Mouse (Mus musculus): ENCODE results near the gene Baiap2. TPM values are rescaled to one million over a fixed set of nuclear protein-coding genes. Genes with fewer than 3 reads are reported as not detected.

Baiap2 gene
- total and polyA plus RNA-seq, 3 experiments: 5.8 to 10.9 (median 10.3) TPM

DNA sequence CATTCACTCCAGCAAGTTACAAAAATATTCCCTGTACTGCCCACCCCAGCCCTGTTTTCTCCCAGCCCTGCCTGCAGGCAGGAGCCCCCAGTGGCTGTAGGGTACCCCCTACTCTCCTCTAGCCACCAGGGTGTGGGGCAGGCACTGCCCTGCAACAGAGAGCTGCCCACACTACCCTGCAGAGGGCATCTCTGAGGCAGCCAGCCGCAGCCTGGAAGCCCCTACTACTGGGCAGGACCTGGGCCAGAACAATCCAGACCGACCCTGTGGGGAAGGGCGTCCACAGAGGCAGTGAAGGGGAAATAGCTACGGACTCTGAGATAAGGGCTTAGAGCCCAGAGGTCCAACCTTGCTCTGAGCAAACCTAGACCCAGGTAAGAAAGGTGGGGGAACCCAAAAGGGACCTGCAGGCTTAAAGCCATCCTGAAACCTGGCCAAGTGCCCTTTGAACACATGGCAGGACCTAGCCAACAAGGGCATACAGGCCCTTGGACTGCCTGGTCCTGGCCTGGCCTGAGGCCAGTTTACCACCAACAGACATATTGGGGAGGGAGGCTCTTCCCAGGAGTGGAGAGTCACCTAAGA is 65.0 kb downstream of the Baiap2 start:
- TF ChIP-seq CTCF (IDR thresholded peaks at IDR 0.05) (no peak), POLR2A (IDR thresholded peaks at IDR 0.05; ENCODE audit: insufficient read depth, low read depth, low read length) (no peak), EP300 (IDR thresholded peaks at IDR 0.05; ENCODE audit: insufficient read depth, low read depth, low read length) (no peak)
- WGBS: 38% methylated on average over 4 of the region's 4 CpGs
- intact Hi-C loops (cut with DNase I): no loop called here
- H3K4me1 ChIP-seq (ENCODE audit: control insufficient read depth, insufficient read depth, low read length): no peaks in the 10 kb centered on the region
- H3K9ac ChIP-seq (ENCODE audit: low read depth, low read length): no peak overlapping the region
- H3K79me2 ChIP-seq (replicated peaks; ENCODE audit: control insufficient read depth, insufficient read depth, low read length): no peaks in the 10 kb centered on the region
- no peaks in the 10 kb centered on the region for H3K36me3 ChIP-seq (ENCODE audit: control insufficient read depth, insufficient read depth, low read length)
- H3K27ac ChIP-seq: no peak overlapping the region
- DNase-seq: no peak
- no peak overlapping the region for H3K4me3 ChIP-seq
- no peaks in the 10 kb centered on the region for H3K27me3 ChIP-seq (ENCODE audit: control insufficient read depth, insufficient read depth, low read length)

DNA sequence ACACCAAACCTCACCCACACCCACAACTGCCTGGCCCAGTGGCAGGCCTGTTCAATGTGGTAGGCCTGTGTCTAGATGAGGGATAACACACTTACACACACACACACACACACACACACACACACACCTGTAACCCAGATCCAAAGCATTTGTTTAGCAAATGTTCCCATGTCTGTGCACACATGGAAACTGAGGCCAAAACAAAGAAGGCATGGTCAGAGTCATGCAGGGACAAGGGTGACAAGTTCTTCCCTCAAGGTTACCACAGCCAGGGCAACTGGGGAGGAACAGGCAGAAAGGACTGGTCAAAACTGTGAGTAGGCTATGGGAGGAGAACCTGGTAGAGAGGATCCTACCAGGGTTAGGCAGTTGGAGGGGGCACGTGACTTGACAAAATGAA is 65.9 kb downstream of the Baiap2 start:
- WGBS: 89% methylated on average over 1 of the region's 1 CpGs
- Histone ChIP-seq H3K27ac (no peak overlapping the region), H3K9ac (ENCODE audit: low read depth, low read length) (no peak overlapping the region), H3K4me3 (no peak overlapping the region), H3K4me1 (ENCODE audit: control insufficient read depth, insufficient read depth, low read length) (peaks cover 1% of the 10 kb centered on the region), H3K27me3 (ENCODE audit: control insufficient read depth, insufficient read depth, low read length) (no peaks in the 10 kb centered on the region), H3K36me3 (ENCODE audit: control insufficient read depth, insufficient read depth, low read length) (no peaks in the 10 kb centered on the region), H3K79me2 (replicated peaks; ENCODE audit: control insufficient read depth, insufficient read depth, low read length) (no peaks in the 10 kb centered on the region)
- intact Hi-C loops (cut with DNase I): no loop called here
- TF ChIP-seq EP300 (IDR thresholded peaks at IDR 0.05; ENCODE audit: insufficient read depth, low read depth, low read length) (no peak), CTCF (IDR thresholded peaks at IDR 0.05) (no peak), POLR2A (IDR thresholded peaks at IDR 0.05; ENCODE audit: insufficient read depth, low read depth, low read length) (no peak)
- no peak for DNase-seq

DNA sequence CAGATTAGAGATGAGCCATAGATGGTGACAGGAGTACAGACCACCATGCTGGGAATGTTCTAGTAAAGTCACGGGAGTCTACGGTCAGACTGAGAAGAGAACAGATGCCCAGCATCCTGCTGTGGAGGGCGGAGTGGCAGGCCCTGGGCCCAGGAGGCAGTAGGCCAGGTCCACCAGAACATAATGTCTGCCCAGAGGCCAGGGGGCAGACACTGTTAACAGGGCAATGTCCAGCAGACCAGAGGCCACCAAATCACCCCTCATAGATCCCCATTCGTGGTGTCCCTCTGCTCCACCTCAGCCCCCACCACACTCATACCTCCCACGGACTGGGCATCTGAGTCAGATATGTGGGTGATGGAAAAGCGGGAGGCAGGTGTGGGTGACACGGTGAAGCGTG is 66.4 kb downstream of the Baiap2 start:
- Histone ChIP-seq H3K4me1 (ENCODE audit: control insufficient read depth, insufficient read depth, low read length) (peaks cover 3% of the 10 kb centered on the region), H3K27ac (no peak overlapping the region), H3K27me3 (ENCODE audit: control insufficient read depth, insufficient read depth, low read length) (no peaks in the 10 kb centered on the region), H3K9ac (ENCODE audit: low read depth, low read length) (no peak overlapping the region), H3K79me2 (replicated peaks; ENCODE audit: control insufficient read depth, insufficient read depth, low read length) (no peaks in the 10 kb centered on the region), H3K4me3 (no peak overlapping the region), H3K36me3 (ENCODE audit: control insufficient read depth, insufficient read depth, low read length) (no peaks in the 10 kb centered on the region)
- no peak for DNase-seq
- intact Hi-C loops (cut with DNase I): no loop called here
- 82% methylated on average over 8 of the region's 8 CpGs for WGBS
- TF ChIP-seq CTCF (IDR thresholded peaks at IDR 0.05): no peak
- no peak for TF ChIP-seq POLR2A (IDR thresholded peaks at IDR 0.05; ENCODE audit: insufficient read depth, low read depth, low read length)
- no peak for TF ChIP-seq EP300 (IDR thresholded peaks at IDR 0.05; ENCODE audit: insufficient read depth, low read depth, low read length)

DNA sequence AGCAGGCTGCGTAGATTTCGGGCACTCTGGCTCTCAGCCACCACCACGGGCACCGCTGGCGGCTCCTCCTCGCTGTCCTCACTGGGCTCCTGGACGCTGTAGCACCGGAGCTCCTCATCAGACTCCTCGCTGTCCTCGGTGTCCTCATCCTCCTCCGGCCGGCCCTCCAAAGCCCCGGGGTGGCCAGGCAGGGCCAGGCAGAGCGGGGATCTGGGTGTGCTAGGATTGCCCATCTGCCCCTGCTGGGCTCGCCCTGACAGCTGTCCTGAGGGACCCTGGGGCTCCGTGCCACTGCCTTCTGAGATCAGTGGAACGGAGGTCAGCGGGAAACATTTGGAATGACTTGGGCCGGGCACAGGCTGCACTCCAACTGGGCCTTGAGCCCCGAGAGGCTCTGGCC is 67.4 kb downstream of the Baiap2 start:
- H3K9ac ChIP-seq (ENCODE audit: low read depth, low read length): no peak overlapping the region
- no peaks in the 10 kb centered on the region for H3K36me3 ChIP-seq (ENCODE audit: control insufficient read depth, insufficient read depth, low read length)
- no peak overlapping the region for H3K4me3 ChIP-seq
- H3K79me2 ChIP-seq (replicated peaks; ENCODE audit: control insufficient read depth, insufficient read depth, low read length): no peaks in the 10 kb centered on the region
- no peaks in the 10 kb centered on the region for H3K27me3 ChIP-seq (ENCODE audit: control insufficient read depth, insufficient read depth, low read length)
- H3K27ac ChIP-seq: no peak overlapping the region
- peaks cover 3% of the 10 kb centered on the region for H3K4me1 ChIP-seq (ENCODE audit: control insufficient read depth, insufficient read depth, low read length)
- no peak for DNase-seq
- WGBS: 75% methylated on average over 20 of the region's 20 CpGs
- intact Hi-C loops (cut with DNase I): no loop called here
- TF ChIP-seq CTCF (IDR thresholded peaks at IDR 0.05): no peak
- TF ChIP-seq EP300 (IDR thresholded peaks at IDR 0.05; ENCODE audit: insufficient read depth, low read depth, low read length): no peak
- TF ChIP-seq POLR2A (IDR thresholded peaks at IDR 0.05; ENCODE audit: insufficient read depth, low read depth, low read length): no peak

DNA sequence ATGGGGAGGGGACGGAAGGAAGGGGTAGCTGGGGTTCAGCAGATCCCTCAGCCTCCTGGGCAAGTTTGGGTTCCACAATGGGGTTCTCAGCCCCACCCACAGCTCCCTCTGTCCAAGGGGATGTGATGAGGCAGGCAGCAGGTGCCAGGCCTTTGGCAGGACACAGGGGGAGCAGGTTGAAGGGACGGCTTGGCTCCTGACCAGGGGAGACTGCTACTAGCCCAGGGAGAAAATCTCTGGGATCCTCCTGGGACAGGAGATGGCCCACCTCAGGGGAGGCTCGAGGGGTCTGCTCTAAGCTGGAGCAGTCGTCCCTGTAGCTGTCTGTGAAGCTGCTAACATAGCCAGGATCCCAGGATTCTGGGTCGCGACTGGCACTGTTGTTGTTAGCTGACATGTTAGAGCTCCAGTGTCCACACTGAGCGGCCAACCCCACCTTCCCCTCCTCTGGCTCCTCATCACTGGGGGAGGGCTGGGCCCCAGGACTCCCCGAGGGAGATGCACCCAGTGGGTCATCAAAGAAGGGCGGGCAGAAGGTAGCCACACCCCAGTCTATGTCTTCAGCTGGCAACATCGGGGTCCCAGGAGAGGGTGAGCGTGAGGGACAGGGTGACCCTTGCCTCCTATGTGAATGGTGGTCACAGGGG is 68.7 kb downstream of the Baiap2 start:
- TF ChIP-seq POLR2A (IDR thresholded peaks at IDR 0.05; ENCODE audit: insufficient read depth, low read depth, low read length): no peak
- no peak for TF ChIP-seq CTCF (IDR thresholded peaks at IDR 0.05)
- TF ChIP-seq EP300 (IDR thresholded peaks at IDR 0.05; ENCODE audit: insufficient read depth, low read depth, low read length): no peak
- H3K36me3 ChIP-seq (ENCODE audit: control insufficient read depth, insufficient read depth, low read length): no peaks in the 10 kb centered on the region
- no peak overlapping the region for H3K9ac ChIP-seq (ENCODE audit: low read depth, low read length)
- no peaks in the 10 kb centered on the region for H3K27me3 ChIP-seq (ENCODE audit: control insufficient read depth, insufficient read depth, low read length)
- WGBS: 74% methylated on average over 11 of the region's 11 CpGs
- no peak overlapping the region for H3K27ac ChIP-seq
- H3K79me2 ChIP-seq (replicated peaks; ENCODE audit: control insufficient read depth, insufficient read depth, low read length): no peaks in the 10 kb centered on the region
- peaks cover 3% of the 10 kb centered on the region for H3K4me1 ChIP-seq (ENCODE audit: control insufficient read depth, insufficient read depth, low read length)
- DNase-seq: no peak
- intact Hi-C loops (cut with DNase I): no loop called here
- no peak overlapping the region for H3K4me3 ChIP-seq

DNA sequence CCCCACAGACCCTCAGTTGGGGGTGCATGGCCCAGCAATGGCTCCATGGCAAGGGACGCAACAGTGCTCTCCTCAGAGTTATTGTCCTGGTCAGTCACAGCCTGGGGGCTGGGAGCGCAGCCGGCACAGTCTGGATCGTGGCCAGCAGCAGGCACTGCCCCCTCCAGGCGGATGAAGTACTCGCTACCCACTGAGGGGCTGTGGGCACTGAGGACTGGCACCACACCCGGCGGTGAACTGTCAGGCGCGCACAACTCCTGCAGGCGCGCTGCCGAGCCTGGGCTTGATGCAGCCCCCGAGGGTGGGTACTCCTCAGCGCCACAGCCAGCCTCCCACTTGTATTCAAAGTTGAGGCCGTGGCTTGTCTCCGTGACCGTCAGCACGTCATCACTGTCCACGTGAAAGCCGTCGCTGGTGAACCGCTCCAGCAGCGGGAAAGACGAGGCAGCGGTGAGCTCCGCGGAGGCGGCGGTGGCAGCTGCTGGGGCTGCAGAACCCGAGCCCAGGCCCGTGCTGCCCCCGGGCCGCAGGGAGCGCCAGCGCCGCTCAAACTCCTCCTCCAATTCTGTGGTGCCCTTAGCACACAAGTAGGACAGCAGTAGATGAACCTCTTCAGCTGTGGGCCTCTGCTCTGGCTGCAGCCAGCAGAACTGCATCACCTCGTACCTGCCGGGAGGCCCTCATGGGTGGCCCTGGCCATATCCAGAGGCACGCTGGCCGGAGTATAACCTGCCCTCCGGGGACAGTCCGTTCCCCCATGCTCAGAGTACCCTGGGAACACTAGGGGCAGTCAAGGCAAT is 69.4 kb downstream of the Baiap2 start:
- H3K9ac ChIP-seq (ENCODE audit: low read depth, low read length): no peak overlapping the region
- peaks cover 3% of the 10 kb centered on the region for H3K4me1 ChIP-seq (ENCODE audit: control insufficient read depth, insufficient read depth, low read length)
- H3K27me3 ChIP-seq (ENCODE audit: control insufficient read depth, insufficient read depth, low read length): no peaks in the 10 kb centered on the region
- no peak for TF ChIP-seq POLR2A (IDR thresholded peaks at IDR 0.05; ENCODE audit: insufficient read depth, low read depth, low read length)
- TF ChIP-seq CTCF (IDR thresholded peaks at IDR 0.05): peak; percentile 12; the same call in 1 of the 2 replicates
- H3K36me3 ChIP-seq (ENCODE audit: control insufficient read depth, insufficient read depth, low read length): no peaks in the 10 kb centered on the region
- H3K27ac ChIP-seq: no peak overlapping the region
- intact Hi-C loops (cut with DNase I): no loop called here
- no peak overlapping the region for H3K4me3 ChIP-seq
- no peaks in the 10 kb centered on the region for H3K79me2 ChIP-seq (replicated peaks; ENCODE audit: control insufficient read depth, insufficient read depth, low read length)
- WGBS: 46% methylated on average over 43 of the region's 43 CpGs
- DNase-seq: no peak

All from heart, adult 2 months (tissue).